Mouse (Mus musculus) lung, postnatal 0 days (tissue): Measurements from ENCODE around the gene Tnfaip8l1. TPM values are rescaled to one million over a fixed set of nuclear protein-coding genes. Genes with fewer than 3 reads are reported as not detected.
A peak's percentile ranks its signal among the peaks of the same experiment; 100 is the strongest.

Experiments
- ATAC-seq: fragments of 200-750 bp; cut with Nextera tagmentation; 2 replicates; pipeline ENCODE4 v1.8.0; 2017; ENCODE audit warnings: moderate library complexity
- DNase-seq: peaks from one replicate; pipeline ENCODE4 v3.0.0-alpha.2; 2016; ENCODE audit warnings: low spot score
- H3K27ac ChIP-seq: fragments of 300-500 bp; sonication (generic); 2 replicates; pipeline ENCODE4 v1.5.1; 2014; ENCODE audit warnings: antibody characterized with exemption, mild to moderate bottlenecking, low read length, mixed read lengths
- H3K27me3 ChIP-seq: fragments of 300-500 bp; sonication (generic); replicated peaks from 2 replicates; pipeline ENCODE4 v1.6.1; 2014; ENCODE audit warnings: low read length, mixed read lengths; ENCODE audit not compliant: insufficient read depth
- H3K36me3 ChIP-seq: fragments of 300-500 bp; sonication (generic); 2 replicates; pipeline ENCODE4 v1.6.1; 2014; ENCODE audit warnings: low read length, mixed read lengths; ENCODE audit not compliant: insufficient read depth
- H3K4me1 ChIP-seq: fragments of 300-500 bp; sonication (generic); 2 replicates; pipeline ENCODE4 v1.6.1; 2014; ENCODE audit warnings: antibody characterized with exemption, low read depth, low read length, mixed read lengths; ENCODE audit not compliant: insufficient read depth
- H3K4me2 ChIP-seq: fragments of 300-500 bp; sonication (generic); replicated peaks from 2 replicates; pipeline ENCODE4 v1.6.1; 2014; ENCODE audit warnings: low read depth, mild to moderate bottlenecking, low read length, moderate library complexity, mixed read lengths
- H3K4me3 ChIP-seq: fragments of 300-500 bp; sonication (generic); 2 replicates; pipeline ENCODE4 v1.5.1; 2014; ENCODE audit warnings: low read depth, low read length
- H3K9ac ChIP-seq: fragments of 300-500 bp; sonication (generic); replicated peaks from 2 replicates; pipeline ENCODE4 v1.6.1; 2014; ENCODE audit warnings: low read depth, mild to moderate bottlenecking
- H3K9me3 ChIP-seq: fragments of 300-500 bp; sonication (generic); 2 replicates; pipeline ENCODE4 v1.6.1; 2016; ENCODE audit warnings: low read length, mixed read lengths
- CTCF ChIP-seq: IDR thresholded peaks from 2 replicates; pipeline ENCODE4 v1.5.1; 2016; ENCODE audit warnings: antibody characterized with exemption, mild to moderate bottlenecking
- EP300 ChIP-seq: IDR thresholded peaks from 2 replicates; pipeline ENCODE4 v1.6.1; 2016; ENCODE audit warnings: antibody characterized with exemption, mild to moderate bottlenecking, control low read depth
- whole genome bisulfite sequencing: fragments of 180-500 bp; shearing (Covaris S2); extraction: QIAGEN DNeasy Blood & Tissue Kit; methylation state at CpG from one replicate; pipeline ENCODE4 v1.1.7; 2014; 5-methylcytosine and 5-hydroxymethylcytosine counted together
- polyA plus RNA-seq: library from polyadenylated mRNA; unstranded; fragments of >200 nt; fragmentation: Nextera tagmentation; extraction: Ambion mirVana; gene quantifications from 2 replicates; pipeline ENCODE4 v1.2.1, GENCODE M21; 2015

Gene Tnfaip8l1
- polyA plus RNA-seq, 1 experiment from 2014 or later, result 4.7 TPM

DNA sequence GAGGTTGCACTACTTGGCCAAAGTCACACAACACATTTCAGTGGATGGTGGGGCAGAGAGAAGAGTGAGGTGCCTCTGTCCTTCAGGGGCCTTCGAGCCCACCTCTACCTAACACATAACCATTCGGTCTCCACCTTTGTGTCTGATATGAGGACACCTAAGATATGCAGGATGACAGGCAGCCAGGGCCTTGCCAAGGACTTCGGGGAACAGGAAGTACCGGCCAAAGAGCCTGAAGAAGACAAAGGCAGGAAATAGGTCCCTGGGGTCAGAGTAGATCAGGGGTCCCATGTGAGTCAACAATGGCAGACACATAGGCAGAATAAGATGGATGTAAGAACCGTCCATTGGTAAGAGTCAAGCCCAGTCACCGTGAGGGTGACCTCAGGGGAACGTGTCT lies 25.7 kb upstream of the Tnfaip8l1 start:
- ATAC-seq, result no peak
- peaks cover 19% of the 10 kb centered on the region; the same call in 1 of the 2 replicates for H3K27me3 ChIP-seq
- TF ChIP-seq CTCF (no peak), EP300 (peak; percentile 22; the same call in 1 of the 2 replicates)

DNA sequence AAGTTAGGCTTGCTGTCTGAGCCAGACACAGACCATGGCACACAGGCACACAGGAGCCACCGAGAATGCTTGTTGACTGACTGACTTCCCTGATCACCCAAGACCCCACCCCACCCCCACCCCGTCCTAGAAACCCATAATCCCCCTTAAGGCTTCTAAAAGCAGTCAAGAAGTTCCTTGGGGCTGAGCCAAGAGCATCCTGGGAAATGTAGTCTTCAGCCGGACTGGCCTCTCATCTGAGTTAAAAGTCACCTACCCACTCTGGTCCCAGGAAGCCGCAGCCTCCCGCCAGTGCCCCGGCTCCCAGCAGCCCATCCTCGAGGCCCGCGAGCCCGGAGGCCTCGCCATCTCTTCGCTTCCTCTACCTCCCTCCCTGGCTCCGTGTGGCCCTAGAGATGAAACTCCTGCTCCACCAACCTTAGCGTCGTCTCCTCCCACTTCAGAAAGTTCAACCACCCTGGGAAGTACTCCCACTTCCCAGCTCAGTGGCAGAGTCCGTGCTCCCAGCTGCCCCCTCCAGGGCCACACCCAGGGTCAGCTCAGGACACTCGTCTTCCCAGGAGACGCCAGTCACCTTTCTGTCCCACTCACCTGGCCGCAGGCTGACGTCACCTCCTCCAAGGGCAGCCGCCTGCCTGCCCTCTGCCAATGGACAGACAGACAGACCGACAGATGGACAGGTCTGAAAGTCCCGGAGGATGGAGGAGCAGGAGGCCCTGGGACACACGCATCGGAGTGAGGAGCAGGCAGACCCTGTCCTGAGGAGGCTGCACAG lies 24.3 kb upstream of the Tnfaip8l1 start:
- DNase-seq (no peak), ATAC-seq (no peak)
- Histone ChIP-seq H3K9me3 (no peaks in the 10 kb centered on the region), H3K9ac (no peak overlapping the region), H3K36me3 (no peaks in the 10 kb centered on the region), H3K4me3 (no peak overlapping the region), H3K27ac (no peak overlapping the region), H3K4me2 (no peak overlapping the region; the same call in 1 of the 2 replicates), H3K27me3 (peaks cover 28% of the 10 kb centered on the region; the same call in 1 of the 2 replicates), H3K4me1 (peaks cover 8% of the 10 kb centered on the region)
- WGBS, result 30% methylated on average over 25 of the region's 25 CpGs
- TF ChIP-seq CTCF, result no peak
- TF ChIP-seq EP300, result no peak

More for the DNA sequence above, 25.7 kb upstream of the Tnfaip8l1 start:
- Histone ChIP-seq H3K4me3 (no peak overlapping the region), H3K4me1 (peaks cover under 1% of the 10 kb centered on the region), H3K4me2 (no peak overlapping the region), H3K27ac (no peak overlapping the region), H3K9me3 (no peaks in the 10 kb centered on the region), H3K9ac (no peak overlapping the region), H3K36me3 (no peaks in the 10 kb centered on the region)
- 63% methylated on average over 7 of the region's 7 CpGs for WGBS
- no peak for DNase-seq

DNA sequence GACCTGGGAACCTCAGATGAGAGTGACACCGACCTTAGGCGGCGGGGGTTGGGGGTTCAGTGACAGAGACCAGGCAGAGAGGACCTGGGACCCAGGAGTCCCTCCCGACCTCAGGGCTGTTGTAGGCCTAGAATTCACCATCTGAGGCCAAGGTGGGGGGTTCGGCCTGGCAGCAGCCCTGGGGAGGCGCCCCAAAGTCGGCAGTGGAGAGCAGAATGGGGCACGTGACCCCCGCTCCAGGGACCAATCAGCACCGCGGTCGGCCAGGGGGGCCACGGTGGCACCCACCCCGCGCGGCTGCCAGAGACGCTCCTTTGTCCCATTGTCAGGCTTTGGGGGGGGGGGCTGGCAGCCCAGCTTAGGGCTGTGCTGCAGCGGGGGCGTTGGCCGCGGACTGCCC lies 22.9 kb upstream of the Tnfaip8l1 start:
- Histone ChIP-seq H3K36me3 (no peaks in the 10 kb centered on the region), H3K27me3 (peaks cover 28% of the 10 kb centered on the region; the same call in 1 of the 2 replicates), H3K4me3 (peak overlapping the region; percentile 60), H3K9ac (no peak overlapping the region), H3K4me1 (peaks cover 8% of the 10 kb centered on the region), H3K4me2 (peak overlapping the region; percentile 97), H3K9me3 (no peaks in the 10 kb centered on the region), H3K27ac (no peak overlapping the region)
- ATAC-seq, result peak; percentile 9; the same call in 1 of the 2 replicates
- WGBS, result 10% methylated on average over 17 of the region's 21 CpGs
- TF ChIP-seq CTCF (no peak), EP300 (no peak)
- DNase-seq, result no peak

GRCm38 (mm10) chr17:56139858-56140595 lies 22.2 kb upstream of the Tnfaip8l1 start, which contains the start of gene Sema6b:
Gene Sema6b (minus strand): TSS chr17:56140343.
- TF ChIP-seq CTCF (peak; percentile 20; the same call in 1 of the 2 replicates), EP300 (no peak)
- Histone ChIP-seq H3K27me3 (peaks cover 31% of the 10 kb centered on the region; the same call in 1 of the 2 replicates), H3K36me3 (no peaks in the 10 kb centered on the region), H3K9me3 (no peaks in the 10 kb centered on the region), H3K4me1 (peaks cover 8% of the 10 kb centered on the region), H3K4me3 (peak within 1 kb of the TSS; percentile 60), H3K9ac (no peak within 1 kb of the TSS), H3K27ac (no peak within 1 kb of the TSS), H3K4me2 (peak within 1 kb of the TSS; percentile 97)
- ATAC-seq (peak; percentile 44), DNase-seq (no peak)
- WGBS, result 2% methylated on average over 44 of the region's 79 CpGs

DNA sequence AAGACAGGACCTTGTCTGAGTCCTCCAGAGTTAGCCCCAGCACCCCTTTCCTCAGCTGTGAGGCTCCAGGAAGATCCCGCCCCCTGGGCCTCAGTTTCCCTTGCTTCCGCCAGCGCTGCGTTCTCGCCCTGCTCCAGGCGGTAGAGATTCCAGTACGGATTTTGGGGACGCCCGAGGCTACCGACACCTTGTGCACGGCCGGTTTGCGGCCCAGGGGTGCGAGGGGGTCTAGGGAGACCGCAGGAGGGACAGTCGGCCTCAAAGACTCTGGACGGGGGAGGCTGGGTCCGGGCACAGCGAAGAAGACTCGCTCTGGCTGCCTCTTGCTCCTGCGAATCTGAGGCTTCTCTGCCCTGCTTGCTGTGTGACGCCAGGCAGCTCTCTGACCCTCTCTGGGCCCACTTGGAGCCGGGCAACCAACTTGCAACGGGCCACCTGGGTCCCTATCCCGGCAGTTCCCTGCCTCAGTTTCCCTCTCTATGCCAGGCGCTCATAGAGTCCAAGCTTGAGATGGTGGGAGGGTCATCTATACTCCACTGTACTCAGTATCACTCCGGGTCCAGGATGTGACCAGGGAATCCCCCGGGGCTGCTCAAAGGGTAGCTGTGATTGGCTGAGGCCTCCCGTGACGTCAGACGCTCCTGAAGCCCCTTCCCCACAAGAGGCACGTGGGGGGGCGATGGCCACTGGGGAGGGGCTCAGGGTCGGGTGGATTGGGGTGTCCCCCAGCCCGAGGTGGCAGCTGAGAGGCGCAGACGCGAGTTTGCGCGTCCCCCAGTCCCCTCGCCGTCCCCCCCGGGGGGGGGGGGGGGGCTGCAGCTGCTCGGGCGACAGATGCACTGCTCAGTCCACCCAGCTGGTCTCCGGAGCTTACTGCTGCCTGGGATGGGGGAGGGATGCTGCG lies 20.3 kb upstream of the Tnfaip8l1 start:
- H3K4me3 ChIP-seq, result peak overlapping the region; percentile 10; the same call in 1 of the 2 replicates
- 1% methylated on average over 39 of the region's 47 CpGs for WGBS
- no peaks in the 10 kb centered on the region for H3K9me3 ChIP-seq
- no peak overlapping the region for H3K27ac ChIP-seq
- peaks cover 31% of the 10 kb centered on the region; the same call in 1 of the 2 replicates for H3K27me3 ChIP-seq
- DNase-seq, result no peak
- ATAC-seq, result no peak
- TF ChIP-seq EP300 (no peak), CTCF (no peak)
- no peaks in the 10 kb centered on the region for H3K36me3 ChIP-seq
- peaks cover 8% of the 10 kb centered on the region for H3K4me1 ChIP-seq
- H3K4me2 ChIP-seq, result peak overlapping the region; percentile 52
- no peak overlapping the region; the same call in 1 of the 2 replicates for H3K9ac ChIP-seq
